Mouse (Mus musculus): ENCODE data around the gene Dynll2. TPM values are rescaled to one million over a fixed set of nuclear protein-coding genes. Genes with fewer than 3 reads are reported as not detected.

The Dynll2 gene
- polyA plus RNA-seq, 1 experiment = 71.1 TPM

GRCm38 (mm10) chr11:87930348-87930747, 57.0 kb downstream of the Dynll2 start:
- no peak for DNase-seq (ENCODE audit: low read depth, low spot score)
- 82% methylated on average over 2 of the region's 2 CpGs for WGBS

Other genes starting within 250 kb of the Dynll2 start
- gene Supt4a, start 250.0 kb downstream of the Dynll2 start, polyA plus RNA-seq (2012; rRNA removed) = 67.4 and 76.6 TPM in 2 replicates
- gene Tspoap1, start 227.0 kb downstream of the Dynll2 start, polyA plus RNA-seq (2012; rRNA removed) = 0.81 and 1.0 TPM in 2 replicates
- gene Mpo, start 194.0 kb downstream of the Dynll2 start, polyA plus RNA-seq (2012; rRNA removed) = 0.06 and 0.08 TPM in 2 replicates
- 0.07 and 0.17 TPM in 2 replicates for gene Lpo, start 159.2 kb downstream of the Dynll2 start, polyA plus RNA-seq (2012; rRNA removed)
- 9.0 and 9.9 TPM in 2 replicates for gene Mks1, start 134.3 kb downstream of the Dynll2 start, polyA plus RNA-seq (2012; rRNA removed)
- 0.20 and 0.26 TPM in 2 replicates for gene Epx, start 112.0 kb downstream of the Dynll2 start, polyA plus RNA-seq (2012; rRNA removed)
- not detected in 2 replicates for gene Olfr462, start 95.3 kb downstream of the Dynll2 start, polyA plus RNA-seq (2012; rRNA removed)
- not detected in 2 replicates for gene Olfr463, start 90.1 kb downstream of the Dynll2 start, polyA plus RNA-seq (2012; rRNA removed)
- not detected in 2 replicates for gene Olfr464, start 66.6 kb downstream of the Dynll2 start, polyA plus RNA-seq (2012; rRNA removed)
- 54.8 and 81.0 TPM in 2 replicates for gene Srsf1, start 59.8 kb upstream of the Dynll2 start, polyA plus RNA-seq (2012; rRNA removed)
- 9.8 and 13.7 TPM in 2 replicates for gene Vezf1, start 80.7 kb upstream of the Dynll2 start, polyA plus RNA-seq (2012; rRNA removed)
- 11.2 and 13.0 TPM in 2 replicates for gene Cuedc1, start 110.5 kb upstream of the Dynll2 start, polyA plus RNA-seq (2012; rRNA removed)
- 40.1 and 40.8 TPM in 2 replicates for gene Mrps23, start 216.9 kb upstream of the Dynll2 start, polyA plus RNA-seq (2012; rRNA removed)